Mouse (Mus musculus): Measurements from ENCODE around the gene Lypd3.

DNA sequence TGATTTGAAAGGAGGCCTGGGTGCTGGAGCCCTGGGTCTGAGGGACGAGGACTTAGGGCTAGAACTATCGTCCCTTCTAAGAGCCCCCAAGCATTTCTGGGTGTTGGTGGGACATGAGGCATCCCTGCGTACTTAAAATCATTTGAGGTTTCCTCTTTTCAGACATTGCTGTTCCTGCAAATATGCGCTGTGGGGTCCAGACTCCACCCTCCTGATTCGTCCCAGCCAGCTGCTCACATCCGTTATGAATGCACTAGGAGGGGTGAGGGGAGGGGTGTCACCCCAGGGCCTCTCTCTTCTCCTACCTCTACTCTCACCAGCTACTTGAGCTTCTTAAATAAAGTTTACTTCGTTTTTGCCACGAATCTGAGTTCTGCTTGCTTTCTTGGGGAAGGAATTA lies 27.8 kb upstream of the Lypd3 start:
- TF ChIP-seq CTCF (IDR thresholded peaks at IDR 0.05; ENCODE audit: low read depth, low read length) = no peak
- no peak for TF ChIP-seq POLR2A (IDR thresholded peaks at IDR 0.05; ENCODE audit: borderline replicate concordance, low read depth, low read length)

Data from bone marrow macrophage, adult 2 months (primary cell).